In genomic region chr16:18373632-18374031, GRCm38 (mm10) we compare ENCODE assay signal across 26 mouse cellular contexts.
"Had no signal": no experiment of that assay in that cellular context is flagged by ENCODE, and none has a peak within 500 bp of the region (broad histone marks: within the 10 kb centered on the region; RNA-seq: fewer than 3 reads in every experiment).

No protein-coding gene starts in this region.

- H3K9ac ChIP-seq: embryonic facial prominence, embryonic 12.5 days; embryonic facial prominence, embryonic 13.5 days; embryonic facial prominence, embryonic 15.5 days; forebrain, embryonic 12.5 days; forebrain, embryonic 13.5 days; forebrain, embryonic 15.5 days; forebrain, postnatal 0 days had no signal

- H3K27me3 ChIP-seq: embryonic facial prominence, embryonic 12.5 days; embryonic facial prominence, embryonic 13.5 days; embryonic facial prominence, embryonic 15.5 days; forebrain, embryonic 12.5 days; forebrain, embryonic 13.5 days; forebrain, embryonic 15.5 days had no signal

- H3K4me1 ChIP-seq: embryonic facial prominence, embryonic 15.5 days had no signal

- H3K27ac ChIP-seq: embryonic facial prominence, embryonic 10.5 days; embryonic facial prominence, embryonic 12.5 days; embryonic facial prominence, embryonic 13.5 days; embryonic facial prominence, embryonic 15.5 days; forebrain, embryonic 10.5 days; forebrain, embryonic 12.5 days; forebrain, embryonic 13.5 days; forebrain, embryonic 15.5 days; gastrocnemius, adult 2 months; heart, adult 2 months; heart, embryonic 10.5 days had no signal

- H3K4me2 ChIP-seq: embryonic facial prominence, embryonic 12.5 days; embryonic facial prominence, embryonic 13.5 days; embryonic facial prominence, embryonic 15.5 days; forebrain, embryonic 12.5 days; forebrain, embryonic 13.5 days; forebrain, embryonic 15.5 days had no signal

- H3K9me3 ChIP-seq: embryonic facial prominence, embryonic 10.5 days; embryonic facial prominence, embryonic 12.5 days; embryonic facial prominence, embryonic 13.5 days; embryonic facial prominence, embryonic 15.5 days; forebrain, embryonic 10.5 days; forebrain, embryonic 12.5 days; forebrain, embryonic 13.5 days; forebrain, embryonic 15.5 days; heart, embryonic 10.5 days had no signal

- H3K36me3 ChIP-seq: embryonic facial prominence, embryonic 10.5 days; embryonic facial prominence, embryonic 12.5 days; embryonic facial prominence, embryonic 13.5 days; embryonic facial prominence, embryonic 15.5 days; forebrain, embryonic 10.5 days; forebrain, embryonic 12.5 days; forebrain, embryonic 15.5 days; heart, embryonic 10.5 days had no signal

- H3K4me3 ChIP-seq: embryonic facial prominence, embryonic 10.5 days; embryonic facial prominence, embryonic 12.5 days; embryonic facial prominence, embryonic 13.5 days; embryonic facial prominence, embryonic 15.5 days; erythroblast, embryonic 14.5 days; forebrain, embryonic 10.5 days; forebrain, embryonic 12.5 days; forebrain, embryonic 13.5 days; forebrain, embryonic 15.5 days; gastrocnemius, adult 2 months; heart, adult 2 months; heart, embryonic 10.5 days had no signal

- ATAC-seq: forebrain, embryonic 13.5 days; forebrain, embryonic 15.5 days; forebrain, embryonic 16.5 days; forebrain, postnatal 0 days had no signal

- DNase-seq: cerebellum, adult 9-11 months; cerebellum, postnatal 10 days; cerebellum, postnatal 14 days; cerebellum, postnatal 25 days; cerebellum, postnatal 36 days; embryo, embryonic 11 days; forebrain, postnatal 0 days; gastrocnemius, adult 2 months; gastrocnemius, postnatal 10 days; gastrocnemius, postnatal 14 days; gastrocnemius, postnatal 25 days; gastrocnemius, postnatal 36 days; heart, adult 11 months; heart, adult 18-20 months; heart, adult 2 months had no signal
